Mouse (Mus musculus) activated CD4-positive, CD25-positive, alpha-beta regulatory T cell, adult 4 months (primary cell): Measurements from ENCODE around the gene Egfl8. TPM values are rescaled to one million over a fixed set of nuclear protein-coding genes. Genes with fewer than 3 reads are reported as not detected.

ENCODE experiments used
- ATAC-seq: one replicate; pipeline ENCODE4 v1.8.0; 2017
- polyA plus RNA-seq, 2 experiments: library from polyadenylated mRNA; unstranded; fragments of 100-300 nt; shearing (Covaris generic); gene quantifications; one replicate each; pipeline ENCODE4 v1.2.1; 2017

Egfl8 gene
- polyA plus RNA-seq, 2 experiments from 2014 or later: 1.3 to 1.9 TPM

GRCm38 (mm10) chr17:34593752-34594525 lies 21.8 kb downstream of the Egfl8 start:
- ATAC-seq: no peak

GRCm38 (mm10) chr17:34592581-34593549 lies 22.9 kb downstream of the Egfl8 start:
- ATAC-seq: no peak

DNA sequence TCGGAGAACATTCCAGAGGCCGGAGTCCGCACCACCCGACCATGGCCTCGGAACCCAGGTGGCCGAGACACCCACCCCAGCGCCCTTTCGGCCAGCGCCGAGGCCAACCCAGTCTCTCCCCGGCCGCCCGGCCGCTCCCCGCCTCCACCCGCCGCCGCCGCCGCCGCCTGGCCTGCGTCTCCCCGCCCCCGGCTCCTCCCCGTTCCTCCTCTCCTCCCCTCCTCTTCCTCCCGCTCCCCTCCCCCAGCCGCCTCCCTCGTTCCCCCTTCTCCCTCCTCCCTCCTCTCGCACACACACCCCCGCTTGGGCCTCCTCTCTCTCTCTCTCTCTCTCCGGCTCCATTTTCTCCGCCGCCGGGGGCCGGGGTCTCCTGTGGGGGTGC lies 23.8 kb downstream of the Egfl8 start:
- peak; percentile 34 for ATAC-seq

- ATAC-seq: no peak
These were observed 24.5 kb downstream of the Egfl8 start, which contains the start of gene Pbx2 for GRCm38 (mm10) chr17:34591029-34591993. Pbx2 (plus strand) TSS chr17:34591266.

DNA sequence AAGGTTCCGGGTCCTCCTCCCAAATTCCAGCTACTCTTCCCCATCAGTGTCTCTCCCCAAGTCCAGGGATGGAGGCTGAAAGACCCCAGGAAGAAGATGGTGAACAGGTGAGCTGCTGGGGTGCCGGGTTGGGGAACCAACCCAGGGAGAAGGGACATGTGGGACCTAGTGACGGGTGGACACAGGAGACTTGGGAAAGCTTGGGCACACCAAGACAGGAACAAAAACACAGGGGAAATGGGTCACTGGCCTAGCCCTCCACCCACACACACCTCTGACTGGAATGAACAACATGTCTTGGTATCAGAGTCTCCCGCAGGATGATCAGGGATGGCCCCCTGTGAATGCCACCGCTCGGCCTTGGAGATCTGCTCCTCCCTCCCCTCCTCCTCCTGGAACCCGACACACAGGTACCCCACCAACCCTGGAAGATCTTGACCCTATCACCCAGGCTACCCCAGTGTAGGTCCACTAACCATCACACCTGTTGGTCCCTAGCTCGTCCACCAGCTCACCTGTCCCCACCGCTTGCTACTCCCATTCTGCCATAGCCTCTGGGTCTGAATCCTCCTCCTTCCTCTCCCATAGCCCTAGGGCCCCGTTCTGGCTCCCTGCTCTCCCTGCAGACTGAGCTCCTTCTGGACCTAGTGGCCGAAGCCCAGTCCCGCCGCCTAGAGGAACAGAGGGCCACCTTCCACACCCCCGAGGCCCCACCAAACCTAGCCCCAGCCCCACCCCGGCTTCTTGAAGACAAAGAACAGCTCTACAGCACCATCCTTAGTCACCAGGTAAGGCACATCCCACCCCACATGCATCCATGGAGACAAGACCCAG lies 25.4 kb downstream of the Egfl8 start:
- no peak for ATAC-seq

DNA sequence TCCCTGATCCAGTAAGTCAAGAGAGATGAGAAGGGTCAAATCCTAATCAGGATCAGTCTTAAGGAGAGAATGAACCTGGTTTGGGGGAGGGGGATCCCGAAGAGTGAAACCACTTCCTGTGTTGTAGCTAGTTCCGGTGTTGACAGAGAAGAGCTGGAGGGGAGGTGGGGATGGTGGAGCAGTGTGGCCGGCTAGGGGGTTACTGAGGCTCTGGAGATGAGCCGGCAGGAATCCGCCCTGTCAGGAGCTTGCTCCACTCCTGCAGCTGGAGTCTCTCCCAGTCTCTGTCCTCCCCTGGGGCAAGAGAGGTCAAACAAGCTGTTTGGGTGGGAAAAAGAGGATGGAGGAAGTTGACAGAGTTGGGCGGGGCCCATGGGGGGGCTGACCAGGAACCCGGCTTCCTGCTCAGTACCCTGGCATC lies 26.1 kb downstream of the Egfl8 start, which contains the start of gene Gpsm3:
Gpsm3 (plus strand) TSS at position 126 of the 421 bp plus-strand sequence.
- ATAC-seq: peak; percentile 41

- ATAC-seq: no peak
These were observed 26.6 kb downstream of the Egfl8 start for GRCm38 (mm10) chr17:34589206-34589605.

GRCm38 (mm10) chr17:34588767-34589166 lies 27.0 kb downstream of the Egfl8 start:
- no peak for ATAC-seq

- ATAC-seq: no peak
These were observed 28.0 kb downstream of the Egfl8 start for GRCm38 (mm10) chr17:34587814-34588213.

DNA sequence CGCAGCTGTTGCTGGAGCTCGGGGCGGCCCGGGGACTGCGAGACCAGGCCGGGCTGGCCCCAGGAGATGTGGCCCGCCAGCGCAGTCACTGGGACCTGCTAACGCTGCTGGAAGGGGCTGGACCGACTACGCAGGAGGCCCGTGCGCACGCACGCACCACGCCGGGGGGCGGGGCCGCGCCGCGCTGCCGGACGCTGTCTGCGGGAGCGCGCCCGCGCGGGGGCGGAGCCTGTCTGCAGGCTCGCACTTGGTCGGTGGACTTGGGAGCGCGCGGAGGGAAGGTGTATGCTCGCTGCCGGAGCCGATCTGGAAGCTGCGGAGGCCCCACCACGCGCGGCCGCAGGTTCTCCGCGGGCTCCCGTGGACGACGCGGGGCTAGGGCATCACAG lies 28.4 kb downstream of the Egfl8 start:
- ATAC-seq: peak; percentile 72

- peak; percentile 37 for ATAC-seq
These were observed 28.9 kb downstream of the Egfl8 start for GRCm38 (mm10) chr17:34586796-34587422.

GRCm38 (mm10) chr17:34585877-34586771 lies 29.6 kb downstream of the Egfl8 start:
- ATAC-seq: no peak

DNA sequence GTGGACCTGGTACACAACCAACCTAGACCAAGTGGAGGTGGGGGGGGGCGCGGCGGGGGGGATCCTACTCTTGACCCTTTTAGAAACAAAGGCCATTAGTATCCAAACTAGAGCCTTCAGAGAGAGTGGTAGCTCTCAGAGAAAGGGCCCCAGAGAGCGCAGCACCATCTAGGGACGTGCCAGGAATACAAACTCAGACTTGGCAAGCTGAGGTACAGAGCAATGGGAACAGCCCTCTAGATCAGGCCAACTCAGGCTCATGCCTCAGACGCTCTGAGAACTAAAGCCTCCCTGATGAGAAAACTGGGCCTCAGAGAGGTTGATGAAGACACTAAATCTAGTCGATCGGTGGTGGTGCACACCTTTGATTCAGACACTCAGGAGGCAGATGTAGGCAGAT lies 30.6 kb downstream of the Egfl8 start:
- ATAC-seq: no peak

- no peak for ATAC-seq
These were observed 32.0 kb downstream of the Egfl8 start for GRCm38 (mm10) chr17:34583819-34584218.

- ATAC-seq: no peak
These were observed 32.4 kb downstream of the Egfl8 start for GRCm38 (mm10) chr17:34583397-34583796.

DNA sequence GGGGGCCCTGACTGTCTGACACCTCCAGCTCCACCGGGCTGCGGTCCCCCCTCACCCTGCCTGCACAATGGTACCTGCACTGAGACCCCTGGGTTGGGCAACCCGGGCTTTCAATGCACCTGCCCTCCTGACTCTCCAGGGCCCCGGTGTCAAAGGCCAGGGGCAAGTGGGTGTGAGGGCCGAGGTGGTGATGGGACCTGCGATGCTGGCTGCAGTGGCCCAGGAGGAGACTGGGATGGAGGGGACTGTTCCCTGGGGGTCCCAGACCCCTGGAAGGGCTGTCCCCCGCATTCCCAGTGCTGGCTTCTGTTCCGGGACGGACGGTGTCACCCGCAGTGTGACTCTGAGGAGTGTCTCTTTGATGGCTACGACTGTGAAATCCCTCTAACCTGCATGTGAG lies 33.2 kb downstream of the Egfl8 start:
- no peak for ATAC-seq

DNA sequence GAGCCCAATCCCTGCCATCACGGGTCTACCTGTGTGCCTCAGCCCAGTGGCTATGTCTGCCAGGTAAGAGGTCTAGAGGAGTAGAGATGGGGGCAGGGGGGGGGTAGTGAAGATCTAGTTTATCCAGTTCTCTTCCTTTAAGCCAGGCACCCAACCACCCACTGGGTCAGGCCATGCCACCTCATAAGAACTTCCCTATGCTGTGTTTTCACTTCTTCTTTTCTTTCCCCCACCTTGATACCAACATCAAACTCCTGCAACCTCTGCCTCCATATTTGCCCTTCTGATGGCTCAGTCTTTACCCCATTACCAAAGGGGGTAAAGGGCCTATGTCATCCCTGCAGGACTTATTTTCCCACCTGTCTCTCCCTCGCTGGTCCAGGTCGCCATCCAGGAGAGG lies 37.7 kb downstream of the Egfl8 start:
- ATAC-seq: no peak

GRCm38 (mm10) chr17:34576577-34576976 lies 39.2 kb downstream of the Egfl8 start:
- no peak for ATAC-seq

DNA sequence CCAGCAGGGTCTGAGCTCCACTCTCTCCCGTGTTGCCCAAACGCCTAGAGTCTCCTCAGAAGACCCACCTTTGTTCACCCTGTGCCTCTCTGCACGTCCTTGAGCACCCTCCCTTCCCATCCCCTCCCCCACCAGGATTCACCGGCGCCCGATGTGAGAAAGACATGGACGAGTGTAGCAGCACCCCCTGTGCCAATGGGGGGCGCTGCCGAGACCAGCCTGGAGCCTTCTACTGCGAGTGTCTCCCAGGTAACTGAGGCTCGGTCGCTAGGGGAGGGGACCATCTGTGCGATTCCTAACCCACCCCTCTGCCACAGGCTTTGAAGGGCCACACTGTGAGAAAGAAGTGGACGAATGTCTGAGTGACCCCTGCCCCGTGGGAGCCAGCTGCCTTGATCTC lies 43.4 kb downstream of the Egfl8 start:
- no peak for ATAC-seq

DNA sequence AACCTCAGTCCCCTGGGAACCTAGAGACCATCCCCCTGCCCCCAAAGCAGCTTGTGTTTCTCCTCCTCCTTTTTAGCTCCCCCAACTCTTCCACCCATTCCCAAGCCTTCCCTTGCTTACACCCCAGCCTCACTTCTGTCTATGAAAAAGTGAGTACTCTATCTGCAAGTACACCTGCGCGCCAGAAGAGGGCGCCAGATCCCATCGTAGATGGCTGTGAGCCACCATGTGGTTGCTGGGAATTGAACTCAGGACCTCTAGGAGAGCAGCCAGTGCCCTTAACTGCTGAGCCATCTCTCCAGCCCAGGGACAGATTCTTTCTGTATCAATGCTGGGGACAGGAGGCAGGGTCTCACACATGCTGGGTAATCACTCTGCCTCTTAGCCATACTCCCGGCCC lies 43.9 kb downstream of the Egfl8 start:
- no peak for ATAC-seq
